Mouse (Mus musculus) spleen, adult 12 weeks (tissue): Measurements from ENCODE around the gene Gpr149.

Source experiments
- DNase-seq: peaks from one replicate; pipeline ENCODE4 v3.0.0; 2022; ENCODE audit warnings: low spot score

Gpr149 gene

DNA sequence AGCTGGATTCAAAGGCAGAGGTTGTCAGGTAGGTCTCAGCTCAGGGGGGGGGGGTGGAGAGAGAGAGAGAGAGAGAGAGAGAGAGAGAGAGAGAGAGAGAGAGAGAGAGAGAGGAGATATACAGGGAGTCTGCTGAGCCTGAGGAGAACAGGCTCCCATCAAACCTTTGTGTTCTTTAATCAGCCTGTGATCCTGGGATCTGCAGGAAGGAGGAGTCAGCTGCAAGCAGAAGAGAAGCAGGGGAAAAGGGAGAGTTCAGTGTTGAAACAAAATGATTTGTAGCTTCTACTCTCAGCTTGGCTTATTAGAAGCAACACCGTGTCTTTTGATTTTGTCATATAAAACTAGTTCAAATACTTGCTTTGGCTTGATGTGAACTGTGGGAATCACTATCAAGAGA lies at the start of gene Gpr149:
TSS of gene Gpr149 (minus strand) at position 168 of the 400 bp plus-strand sequence.
- DNase-seq, result no peak

DNA sequence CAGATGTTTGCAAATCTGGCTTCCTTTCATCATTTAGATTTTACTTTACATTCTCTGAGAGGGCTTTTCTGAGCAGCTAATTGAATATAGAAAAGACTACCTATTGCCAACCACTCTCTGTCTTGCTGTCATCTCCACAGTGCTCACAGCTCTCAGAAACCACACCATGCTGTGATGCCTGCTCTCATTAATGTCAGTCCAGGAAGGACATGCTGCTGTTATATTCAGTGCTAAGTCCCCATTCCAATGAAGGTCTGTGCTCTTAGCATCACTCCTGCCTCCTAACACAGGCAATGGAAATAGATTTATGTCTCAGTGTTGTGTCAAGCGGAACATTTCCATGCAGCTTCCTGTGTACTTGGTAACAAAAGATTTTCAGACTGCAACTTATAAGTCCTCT lies 45.6 kb upstream of the Gpr149 start:
- DNase-seq, result no peak

DNA sequence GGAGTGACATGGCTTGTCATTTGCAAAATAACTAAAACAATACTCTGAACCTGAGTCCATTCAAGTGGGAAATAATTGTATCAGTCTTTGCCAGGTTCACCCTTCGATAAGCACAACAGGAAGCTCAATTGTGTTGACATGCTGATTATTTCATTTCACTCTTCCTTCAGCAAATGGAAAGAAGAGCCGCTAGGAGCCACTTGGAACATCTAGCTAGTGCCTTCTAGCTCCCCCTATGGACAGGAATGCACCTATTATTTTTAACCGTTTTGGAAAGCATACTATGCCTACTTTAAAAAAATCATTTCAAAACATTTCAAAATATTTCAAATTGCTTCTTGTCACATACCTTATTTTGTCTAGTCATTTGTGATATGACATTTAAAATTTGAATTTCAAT lies 5.9 kb upstream of the Gpr149 start:
- DNase-seq, result no peak

DNA sequence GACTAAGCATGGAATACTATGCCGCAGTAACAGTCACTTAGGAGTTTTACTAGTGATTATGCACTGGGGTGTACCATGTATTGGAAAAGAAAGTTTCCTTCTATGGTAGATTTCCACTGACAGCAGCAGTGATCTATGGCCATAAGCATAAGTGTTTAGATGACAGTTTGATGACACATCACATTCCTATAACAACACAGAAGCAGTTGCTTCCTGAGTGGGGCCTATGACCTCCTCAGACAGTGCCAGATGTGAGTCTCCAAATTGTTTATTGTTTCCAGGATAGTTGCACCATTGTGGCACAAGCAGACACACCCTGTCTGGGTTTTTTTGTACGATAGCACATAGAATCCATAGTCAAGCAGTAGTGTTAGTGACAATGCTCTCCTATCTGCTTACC lies 991 bp upstream of the Gpr149 start:
- DNase-seq, result no peak

DNA sequence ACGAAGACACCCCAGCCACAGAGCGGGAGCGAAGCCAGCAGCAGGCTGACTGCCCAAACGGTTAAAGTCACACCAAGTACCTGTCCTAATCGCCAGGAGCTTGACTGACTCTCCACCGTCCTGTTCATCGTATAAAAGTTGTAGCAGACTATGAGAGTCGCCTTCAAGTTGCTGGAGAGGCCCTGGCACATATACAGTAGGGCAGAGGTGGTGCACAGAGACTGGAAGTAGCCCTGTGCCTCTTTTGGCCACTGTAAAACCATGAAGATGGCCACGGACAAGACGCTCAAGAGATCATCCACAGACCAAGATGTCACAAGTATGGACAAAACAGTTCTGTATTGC lies 921 bp downstream of the Gpr149 start:
- DNase-seq, result no peak

DNA sequence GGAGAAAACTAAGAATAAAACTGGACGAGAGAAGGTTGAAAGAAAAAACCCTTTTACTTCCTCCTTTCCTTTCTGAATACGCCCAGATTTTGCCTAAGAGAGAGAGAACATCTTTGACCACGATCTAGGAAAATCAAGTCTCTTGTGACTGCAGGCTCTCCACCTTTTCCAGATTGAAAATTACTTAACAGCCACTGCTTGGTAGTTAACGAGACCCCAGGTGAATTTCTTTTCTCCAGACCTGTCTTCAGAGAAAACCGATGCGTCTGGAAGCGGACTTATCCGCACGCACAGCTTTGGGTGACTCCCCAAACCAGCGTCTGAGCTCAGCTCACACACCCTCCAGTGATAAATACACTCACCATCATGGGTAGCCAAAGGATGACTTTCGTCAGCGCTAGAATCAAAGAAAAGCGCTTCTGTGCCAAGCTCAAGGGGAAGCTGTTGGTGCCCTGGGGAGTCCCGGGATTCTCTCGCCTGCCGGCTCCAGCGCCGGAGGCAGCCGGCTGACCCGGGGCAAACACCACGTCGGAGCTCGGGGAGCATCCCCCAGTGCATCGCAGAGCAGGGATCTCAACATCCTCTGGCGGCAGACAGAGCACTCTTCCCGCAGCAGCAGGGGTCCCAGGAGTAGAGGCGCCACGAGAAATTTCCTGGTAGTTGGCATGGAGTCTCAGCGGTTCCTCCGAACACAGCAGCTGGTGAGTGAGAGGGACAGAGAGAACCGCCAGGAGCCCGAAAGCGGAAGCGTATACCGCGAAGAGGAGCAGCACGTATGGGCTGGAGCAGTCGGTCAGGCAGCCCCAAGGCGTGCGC lies 1.5 kb downstream of the Gpr149 start:
- no peak for DNase-seq

DNA sequence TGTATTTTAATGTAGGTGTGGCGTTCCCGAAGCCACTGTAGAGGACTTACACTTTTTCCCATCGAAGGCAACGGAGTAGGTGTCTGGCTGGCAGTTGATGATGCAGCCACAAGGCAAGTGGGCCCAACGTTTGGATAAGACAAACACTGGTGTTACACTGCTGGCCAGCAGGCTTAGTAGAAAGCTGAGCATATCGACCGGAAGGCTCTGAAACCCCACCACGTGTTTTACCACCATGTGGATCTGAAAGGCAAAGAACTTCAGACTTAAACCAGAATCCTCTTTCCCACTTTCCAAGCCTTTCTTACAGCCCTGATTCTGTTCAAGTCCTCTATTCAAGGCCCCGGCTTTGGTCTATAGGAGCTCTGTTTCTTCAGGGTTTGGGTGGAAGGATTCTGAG lies 2.5 kb downstream of the Gpr149 start:
- DNase-seq, result no peak

DNA sequence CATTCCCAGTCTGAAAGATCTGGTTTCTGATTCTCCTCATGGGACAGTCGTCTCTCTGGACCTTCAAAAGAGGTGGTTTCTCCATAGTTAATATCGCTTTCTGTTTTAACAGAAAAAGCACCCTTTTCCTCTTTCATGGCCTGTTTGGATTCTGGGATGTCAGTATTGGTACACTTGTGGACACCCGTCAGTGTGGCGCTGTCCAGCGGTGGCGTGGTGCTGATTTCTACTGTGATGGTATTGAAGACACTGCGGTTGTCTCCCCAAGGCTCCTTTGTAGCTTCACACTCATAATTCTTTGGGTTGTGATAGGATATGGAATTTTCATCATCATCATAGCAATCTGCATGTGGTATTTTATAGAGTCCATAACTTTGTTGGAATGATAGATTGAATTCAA lies 10.1 kb downstream of the Gpr149 start:
- DNase-seq, result no peak

DNA sequence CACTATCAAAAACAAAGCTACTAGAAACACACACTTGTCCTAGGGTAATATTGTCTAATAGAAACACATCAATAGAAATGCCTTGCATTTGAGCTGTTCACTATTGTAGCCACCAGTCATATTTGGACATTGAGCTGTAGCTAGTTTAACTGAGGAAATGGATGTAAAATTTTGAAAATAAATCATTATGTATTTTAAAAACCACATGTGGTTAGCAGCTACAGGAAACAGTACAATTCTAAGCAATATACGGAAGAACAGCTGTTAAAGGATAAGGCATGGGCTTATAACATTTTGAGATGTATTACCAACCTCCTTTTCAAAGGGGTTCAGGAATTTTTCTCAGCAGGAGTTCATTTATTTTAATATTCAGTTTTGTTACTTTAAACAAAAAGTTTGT lies 19.9 kb downstream of the Gpr149 start:
- DNase-seq, result no peak

DNA sequence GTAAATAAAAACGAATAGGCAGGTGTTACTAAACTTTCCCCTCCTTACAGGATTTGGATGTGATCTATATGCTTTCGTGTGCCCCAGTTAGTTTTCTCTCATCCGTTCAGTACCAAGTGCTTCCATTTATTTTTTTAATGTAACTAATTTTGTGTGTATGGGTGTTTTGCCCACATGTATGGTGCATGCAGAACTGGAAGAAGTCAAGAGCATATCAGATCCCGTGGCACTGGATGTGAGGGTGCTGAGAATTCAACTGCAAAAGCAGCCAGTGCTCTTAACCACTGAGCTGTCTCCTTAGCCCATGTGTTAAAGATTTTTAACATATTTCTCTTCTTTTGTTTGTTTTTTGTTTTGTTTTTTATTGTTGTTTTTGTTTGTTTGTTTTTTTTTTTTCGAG lies 77.3 kb downstream of the Gpr149 start:
- no peak for DNase-seq

DNA sequence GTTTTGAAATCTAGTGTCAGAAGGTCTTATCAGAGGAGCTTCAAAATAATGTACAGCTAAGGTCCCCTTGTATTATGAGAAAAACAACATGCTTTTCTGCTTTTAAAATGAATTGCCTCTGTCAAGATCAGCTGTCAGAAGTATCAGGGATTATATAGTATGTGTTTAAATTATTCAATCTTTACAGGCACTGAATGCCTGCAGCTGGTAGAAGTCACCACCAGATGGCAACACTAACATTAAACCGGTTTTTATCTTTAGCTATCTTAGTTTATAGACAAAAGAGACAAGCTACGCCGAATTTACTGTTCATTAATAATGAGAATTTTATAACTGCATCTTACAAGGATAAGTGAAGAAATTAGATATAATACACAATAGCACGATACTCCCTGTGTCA lies 77.8 kb downstream of the Gpr149 start:
- no peak for DNase-seq

DNA sequence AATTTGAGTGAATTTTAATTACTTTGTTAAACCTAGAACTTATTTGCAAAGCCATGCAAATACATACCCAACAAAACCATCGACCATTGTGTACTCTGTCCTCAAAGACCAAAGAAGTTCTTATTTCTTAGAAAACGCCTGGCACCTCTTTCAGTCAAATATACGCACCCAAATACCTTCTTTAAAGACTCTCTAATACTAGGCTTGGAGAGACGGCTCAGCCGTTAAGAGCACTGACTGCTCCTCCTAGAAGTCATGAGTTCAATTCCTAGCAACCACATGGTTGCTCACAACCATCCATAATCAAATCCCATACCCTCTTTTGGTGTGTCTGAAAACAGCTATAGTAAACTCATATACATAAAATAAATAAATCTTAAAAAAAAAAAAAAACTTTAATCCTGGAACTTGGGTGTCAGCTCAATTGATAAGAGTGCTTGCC lies 97.7 kb downstream of the Gpr149 start:
- DNase-seq, result no peak

DNA sequence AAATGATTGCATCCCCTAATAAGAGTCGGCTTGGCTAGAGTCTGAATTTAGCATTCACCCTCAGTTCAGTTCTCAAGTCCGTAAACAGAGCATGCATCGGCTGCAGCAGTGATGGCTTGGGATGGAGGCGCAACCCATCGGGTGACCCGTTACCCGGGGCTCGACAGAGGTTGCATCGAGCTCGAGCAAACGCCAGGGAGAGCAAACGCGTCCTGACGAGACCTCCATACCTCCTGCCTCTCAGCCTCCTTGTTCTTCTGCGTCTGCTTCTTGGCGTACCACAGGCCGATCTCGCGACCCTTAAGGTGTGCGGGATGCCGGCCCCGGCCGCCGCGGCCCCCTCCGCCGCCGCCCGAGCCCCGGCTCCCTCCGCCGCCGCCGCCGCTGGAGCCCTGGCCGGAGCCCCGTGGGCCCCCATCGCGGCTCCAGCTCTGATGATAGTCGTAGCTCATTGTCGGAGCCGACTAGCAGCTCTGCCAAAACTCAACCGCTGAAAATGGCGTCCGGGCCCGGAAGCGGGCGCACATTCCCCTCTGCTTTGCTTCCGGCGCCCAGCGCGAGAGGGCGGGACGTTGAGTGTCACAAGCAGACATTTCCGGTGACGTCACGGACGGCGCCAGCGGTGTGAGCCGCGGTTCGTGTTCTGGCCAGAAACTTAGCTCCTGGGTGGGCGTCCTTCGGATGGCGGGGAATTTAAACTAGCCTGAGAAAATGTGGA lies 98.3 kb downstream of the Gpr149 start, which contains the start of gene Dhx36:
TSS of gene Dhx36 (minus strand) at position 517 of the 718 bp plus-strand sequence.
- DNase-seq, result peak; percentile 85

DNA sequence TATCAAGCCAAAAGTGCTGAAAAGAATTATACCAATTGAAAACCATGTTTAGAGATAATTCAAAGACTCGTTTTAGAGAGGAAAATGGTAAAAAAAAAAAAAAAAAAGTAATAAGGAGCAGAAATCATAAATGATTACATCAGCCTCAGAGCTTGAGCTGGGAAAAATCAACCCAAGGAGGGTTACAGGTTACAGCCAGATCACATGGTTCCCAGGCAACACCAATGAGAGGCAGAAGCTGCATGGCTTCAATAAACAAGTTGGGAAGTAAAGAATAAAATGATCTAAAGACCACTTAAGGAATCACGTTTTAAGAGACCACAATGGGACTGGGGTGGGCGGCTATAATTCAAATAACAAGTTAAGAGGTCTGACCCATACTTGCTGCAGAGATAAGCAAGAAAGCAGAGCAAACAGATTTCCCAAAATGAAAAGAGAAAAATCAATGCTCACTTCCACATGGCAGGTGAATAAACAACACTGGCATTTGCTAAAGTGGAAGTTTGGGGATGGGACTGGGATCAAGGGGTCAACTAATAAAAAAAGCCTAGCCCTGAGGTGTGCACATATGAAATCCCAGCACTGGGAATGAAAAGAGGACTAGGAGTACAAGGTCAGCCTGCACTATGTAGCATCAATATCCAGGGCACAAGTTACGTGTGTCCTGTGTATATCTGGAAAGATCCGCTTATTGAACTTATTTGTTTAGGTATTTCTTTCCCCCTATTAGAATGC lies 99.6 kb downstream of the Gpr149 start:
- no peak for DNase-seq

DNA sequence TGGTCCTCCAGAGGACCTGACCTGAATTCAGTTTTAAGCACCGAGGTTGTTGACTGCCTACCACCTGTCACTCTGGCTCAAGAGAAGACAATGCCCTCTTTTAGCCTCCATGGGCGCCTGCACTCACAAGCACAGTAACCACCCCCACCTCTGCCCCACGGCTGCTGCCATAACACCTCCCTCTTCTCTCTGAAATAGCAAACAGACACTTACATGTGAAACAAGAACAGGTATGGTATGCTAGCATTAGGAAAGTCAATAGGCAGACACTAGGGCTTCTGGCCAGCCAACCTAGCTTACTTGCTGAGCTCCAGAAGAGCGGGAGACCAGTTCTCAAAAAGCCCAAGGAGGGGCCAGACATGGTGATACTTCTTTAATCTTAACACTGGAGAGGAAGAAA lies 105.6 kb downstream of the Gpr149 start:
- DNase-seq, result no peak

DNA sequence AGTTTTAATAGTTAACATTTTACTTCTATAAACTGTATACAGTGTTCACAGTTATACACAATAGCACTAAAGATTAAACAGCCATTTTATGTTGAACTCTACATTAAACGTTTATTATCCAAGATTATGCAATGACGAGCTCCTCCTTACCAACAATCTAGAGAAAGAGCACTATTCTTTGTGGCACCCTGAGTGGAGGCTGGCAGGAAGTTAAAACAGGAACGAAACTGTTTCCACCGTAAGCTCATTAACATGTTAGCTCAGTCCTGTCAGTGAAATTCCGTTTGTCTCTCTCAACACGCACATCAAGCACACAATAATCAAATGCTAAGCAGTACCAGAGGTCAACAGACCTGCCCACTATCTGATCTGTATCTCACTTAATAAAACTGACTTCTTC lies 112.4 kb downstream of the Gpr149 start:
- DNase-seq, result no peak

DNA sequence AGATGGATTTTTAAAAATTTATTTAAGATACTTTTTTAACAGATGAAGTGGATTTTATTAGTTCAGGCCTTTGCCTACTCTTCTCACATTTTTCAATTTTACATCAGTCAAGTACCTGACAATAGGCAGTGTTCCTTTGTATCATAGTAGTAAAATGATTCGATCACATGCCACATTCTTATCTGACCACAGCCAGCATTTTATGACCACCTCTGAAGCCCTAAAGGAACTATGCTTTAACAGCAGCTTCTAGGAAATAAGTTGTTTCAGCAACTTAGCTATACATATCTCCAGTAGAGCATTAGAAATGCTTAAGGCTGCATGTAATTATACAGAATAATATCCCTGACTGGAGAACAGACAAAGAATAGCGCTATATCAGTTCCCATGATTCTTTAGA lies 120.6 kb downstream of the Gpr149 start:
- DNase-seq, result no peak
